Mouse (Mus musculus) embryo, embryonic 9.5 days (tissue): Measurements from ENCODE around the gene Nrp2.

Experiments
- DNase-seq: peaks from one replicate; pipeline ENCODE4 v3.0.0-alpha.2; 2017; ENCODE audit errors: extremely low spot score

Nrp2 gene

GRCm38 (mm10) chr1:62859556-62860300, 156.6 kb downstream of the Nrp2 start:
- DNase-seq = no peak

GRCm38 (mm10) chr1:62860327-62860726, 157.2 kb downstream of the Nrp2 start:
- DNase-seq = no peak

DNA sequence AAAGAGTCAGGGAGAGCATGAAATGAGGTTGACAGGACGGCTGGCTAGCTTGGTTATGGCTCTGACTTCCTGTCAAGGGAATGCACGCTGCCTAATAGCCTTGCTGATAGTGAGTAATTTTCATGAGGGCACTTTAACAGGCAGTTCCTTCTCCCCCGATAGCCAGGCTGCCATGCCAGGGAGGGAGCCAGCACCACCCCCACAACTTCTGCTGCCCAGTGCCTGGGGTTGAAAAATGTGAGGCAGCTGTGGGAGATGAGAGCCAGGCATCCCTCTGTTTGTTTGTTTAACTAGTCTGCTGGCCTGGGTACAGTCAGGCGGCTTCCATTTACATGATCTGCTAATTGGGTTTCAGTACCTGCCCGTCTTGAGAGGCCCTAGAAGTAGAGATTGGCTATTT, 157.7 kb downstream of the Nrp2 start:
- peak; percentile 36 for DNase-seq
